Mouse (Mus musculus): Measurements from ENCODE around the gene Eva1b. TPM values are rescaled to one million over a fixed set of nuclear protein-coding genes. Genes with fewer than 3 reads are reported as not detected.
A peak's percentile ranks its signal among the peaks of the same experiment; 100 is the strongest.
"Not testable (repeated sequence)": the region's sequence is repeated elsewhere in the genome, so short reads cannot be mapped to it uniquely, and the experiment has no call there.

Eva1b gene
- total RNA-seq, 4 experiments from 2014 or later, result 21.1 to 32.2 (median 27.0) TPM

GRCm38 (mm10) chr4:126155869-126156268 lies 8.3 kb downstream of the Eva1b start:
- no peak for DNase-seq

- no peak for DNase-seq
Measured at GRCm38 (mm10) chr4:126156617-126157016, 9.1 kb downstream of the Eva1b start.

GRCm38 (mm10) chr4:126157562-126157961 lies 10.0 kb downstream of the Eva1b start:
- DNase-seq, result no peak

GRCm38 (mm10) chr4:126159455-126159854 lies 11.9 kb downstream of the Eva1b start:
- no peak for DNase-seq

GRCm38 (mm10) chr4:126160981-126161380 lies 13.4 kb downstream of the Eva1b start:
- no peak for DNase-seq

- DNase-seq, result no peak
Measured at GRCm38 (mm10) chr4:126161456-126161855, 13.9 kb downstream of the Eva1b start.

DNA sequence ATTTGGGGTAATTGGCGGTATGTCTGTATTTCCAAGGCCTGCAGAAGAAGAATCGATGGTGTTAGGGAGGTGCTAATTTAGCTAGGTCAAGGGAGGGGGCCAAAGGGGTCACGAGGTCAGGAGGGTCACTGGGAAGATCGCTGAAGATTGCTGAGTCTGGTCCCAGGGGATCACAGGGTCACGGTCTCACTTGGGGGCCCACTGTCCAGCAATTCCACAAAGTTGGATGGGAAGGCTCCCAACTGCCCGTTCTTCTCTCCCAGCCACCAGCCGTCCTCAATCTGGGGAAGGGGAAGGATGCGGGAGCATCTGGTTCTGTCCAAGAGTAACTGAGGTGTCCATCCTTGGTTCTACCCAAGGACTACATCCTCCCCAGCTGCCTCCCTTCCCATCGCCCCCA lies 14.4 kb downstream of the Eva1b start:
- DNase-seq, result no peak

DNA sequence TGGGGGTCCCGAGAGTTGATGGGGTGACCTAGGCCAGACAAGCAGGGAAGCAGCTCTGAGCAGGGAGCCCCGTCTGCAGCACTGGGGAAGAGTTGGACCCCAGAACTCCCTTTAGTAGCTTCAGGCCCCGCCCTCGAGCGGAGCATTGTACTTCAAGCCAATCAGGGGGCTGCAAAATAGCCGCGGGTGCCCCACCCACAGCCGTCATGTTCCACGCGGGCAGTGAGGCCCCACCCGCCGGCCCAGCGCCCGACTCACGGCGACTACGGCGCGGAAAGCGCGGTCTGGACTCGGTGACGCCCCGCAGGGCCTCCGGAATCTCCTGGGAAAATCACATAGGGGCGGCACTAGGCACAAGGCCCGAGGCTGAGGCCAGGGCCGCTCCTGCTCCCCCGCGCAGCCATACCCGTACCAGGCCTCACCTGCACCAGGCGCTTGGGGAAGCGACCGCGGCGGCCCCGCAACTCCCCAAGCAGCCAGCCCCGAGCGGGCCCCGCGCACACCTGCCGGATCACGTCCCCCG lies 15.1 kb downstream of the Eva1b start:
- peak; percentile 89 for DNase-seq

DNA sequence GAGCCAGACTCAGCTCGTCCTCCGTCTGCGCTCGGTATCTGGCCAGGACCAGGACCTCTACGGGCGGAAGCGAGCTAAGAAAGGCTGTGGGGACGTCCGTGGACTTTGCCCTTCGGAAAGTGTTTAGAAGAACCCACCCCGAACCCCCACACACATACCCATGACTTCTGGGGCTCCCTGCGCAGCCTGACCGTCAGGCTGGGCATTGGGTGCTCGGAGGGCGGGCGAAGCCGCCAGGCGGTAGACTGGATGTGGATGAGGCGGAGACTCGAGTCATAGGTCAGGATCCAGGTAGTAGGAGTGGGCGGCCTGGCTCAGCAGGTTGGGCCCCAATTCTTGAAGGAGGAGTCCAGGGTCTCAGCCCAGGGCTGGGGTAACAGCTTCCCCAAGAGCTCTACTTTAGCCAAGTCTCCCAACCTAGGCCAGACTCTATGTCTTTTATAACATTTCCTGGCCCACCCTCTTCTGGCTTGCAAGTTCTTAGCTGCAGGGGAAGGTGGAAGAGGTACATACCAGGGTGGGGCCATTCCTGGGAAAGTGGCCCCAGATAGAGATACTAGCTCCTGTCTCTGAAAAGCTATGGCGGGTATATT lies 15.6 kb downstream of the Eva1b start, which contains the start of gene Sh3d21:
Gene Sh3d21, minus strand, starts transcription at position 425 of the 593 bp plus-strand sequence.
- no peak for DNase-seq

GRCm38 (mm10) chr4:126163685-126164084 lies 16.1 kb downstream of the Eva1b start:
- DNase-seq, result no peak

- DNase-seq, result not testable (repeated sequence)
Measured at GRCm38 (mm10) chr4:126165092-126165491, 17.5 kb downstream of the Eva1b start.

- DNase-seq, result no peak
Measured at GRCm38 (mm10) chr4:126166084-126166483, 18.5 kb downstream of the Eva1b start.

- DNase-seq, result no peak
Measured at GRCm38 (mm10) chr4:126168851-126169250, 21.3 kb downstream of the Eva1b start.

DNA sequence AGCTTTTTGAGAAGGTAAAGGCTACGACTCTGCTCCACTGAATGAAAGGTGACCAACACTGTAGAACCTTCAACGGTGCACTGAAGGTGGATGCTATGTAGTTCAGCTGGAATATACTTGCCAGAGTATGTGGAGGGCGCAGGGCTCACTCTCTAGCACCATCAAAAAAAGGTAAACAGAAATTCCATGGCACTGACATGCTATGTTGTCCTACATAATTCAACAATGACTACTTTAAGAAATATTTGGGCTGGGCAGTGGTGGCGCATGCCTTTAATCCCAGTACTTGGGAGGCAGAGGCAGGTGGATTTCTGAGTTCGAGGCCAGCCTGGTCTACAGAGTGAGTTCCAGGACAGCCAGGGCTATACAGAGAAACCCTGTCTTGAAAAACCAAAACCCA lies 23.2 kb downstream of the Eva1b start:
- not testable (repeated sequence) for DNase-seq

- no peak for DNase-seq
Measured at GRCm38 (mm10) chr4:126173800-126174199, 26.3 kb downstream of the Eva1b start.

DNA sequence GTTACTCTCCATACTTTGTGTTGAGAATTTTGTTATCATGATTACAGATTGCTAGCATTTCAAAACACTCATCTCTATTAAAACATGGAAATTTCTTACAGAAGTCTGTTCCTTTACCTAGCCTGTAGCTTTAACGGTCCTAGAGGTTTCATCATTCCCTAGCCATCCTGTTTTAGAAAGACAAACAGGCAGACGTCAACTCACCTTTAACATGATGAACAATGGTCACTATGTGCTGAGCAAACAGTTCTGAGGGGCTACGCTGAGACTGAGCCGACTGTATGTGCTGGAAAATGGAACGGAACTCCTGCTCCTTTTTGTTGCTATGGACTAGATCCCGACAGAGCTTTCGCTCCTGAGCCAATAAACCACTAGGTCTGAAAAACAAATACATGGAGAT lies 28.4 kb downstream of the Eva1b start:
- not testable (repeated sequence) for DNase-seq

DNA sequence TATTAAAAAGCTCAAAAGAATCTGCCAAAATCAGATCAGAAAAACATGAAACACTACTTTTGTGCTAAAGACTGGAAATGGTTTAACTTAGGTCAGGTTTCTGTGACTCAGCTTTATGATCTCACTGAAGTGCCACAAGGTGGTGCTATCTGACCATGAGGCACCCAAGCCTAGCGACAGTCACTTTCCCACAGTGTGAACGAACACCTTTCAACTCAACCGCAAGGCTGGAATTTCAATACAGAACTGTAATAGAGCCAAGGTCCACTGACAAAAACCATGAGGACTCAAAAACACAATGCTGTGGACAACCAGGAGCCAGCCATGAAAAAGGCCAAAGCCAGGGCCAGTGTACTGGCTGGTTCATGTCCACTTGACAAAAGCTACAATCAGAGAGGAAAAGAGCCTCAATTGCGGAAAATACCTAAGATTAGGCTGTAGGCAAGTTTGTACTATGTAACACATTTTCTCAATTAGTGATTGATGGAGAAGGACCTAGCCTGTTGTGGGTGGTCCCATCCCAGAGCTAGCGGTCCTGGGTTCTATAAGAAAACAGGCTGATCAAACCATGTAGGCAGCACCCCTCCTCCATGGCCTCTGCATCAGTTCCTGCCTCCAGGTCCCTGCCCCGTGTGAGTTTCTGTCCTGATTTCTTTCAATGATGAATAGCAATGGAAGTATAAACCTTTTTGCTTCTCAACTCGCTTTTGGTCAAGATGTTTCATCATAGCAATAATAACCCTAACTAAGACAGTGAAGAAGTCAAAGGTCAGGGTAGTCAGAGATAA lies 33.8 kb downstream of the Eva1b start:
- no peak for DNase-seq

DNA sequence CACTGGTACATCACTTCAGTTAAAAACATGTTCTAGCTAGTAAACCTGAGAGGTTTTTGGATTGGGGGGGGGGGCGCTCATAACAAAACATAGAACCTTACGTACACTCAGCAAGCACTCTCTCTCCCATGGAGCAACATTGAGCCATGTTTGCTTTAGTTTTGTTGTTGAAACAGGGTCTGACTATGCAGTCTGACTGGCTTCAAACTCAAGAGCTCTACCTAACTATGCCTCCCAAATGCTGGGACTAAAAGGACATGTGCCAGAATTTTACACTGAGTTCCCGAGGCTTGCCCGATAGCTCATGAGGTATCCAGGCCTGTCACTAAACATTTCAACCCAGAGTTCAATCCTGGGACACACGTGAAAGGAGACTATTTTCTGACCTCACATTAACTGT lies 35.5 kb downstream of the Eva1b start:
- DNase-seq, result no peak

DNA sequence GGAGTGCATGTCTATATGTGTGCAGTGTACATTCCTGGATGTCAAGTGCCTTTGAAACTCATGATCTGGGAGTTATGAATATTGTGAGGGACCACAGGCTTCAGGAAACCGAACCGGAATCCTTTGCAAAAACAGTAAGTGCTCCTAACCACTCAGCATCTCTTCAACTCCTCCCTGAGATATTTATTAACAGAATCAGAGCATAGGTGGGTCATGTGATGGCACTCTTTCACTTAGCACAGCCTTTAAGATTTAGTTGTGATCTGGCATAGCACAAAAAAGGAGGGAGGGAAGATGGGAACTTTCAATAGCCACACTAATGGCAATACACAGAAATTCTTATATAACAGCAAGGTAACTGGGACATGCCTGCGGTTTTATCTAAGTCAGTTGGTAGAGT lies 39.6 kb downstream of the Eva1b start:
- no peak for DNase-seq

- no peak for DNase-seq
Measured at GRCm38 (mm10) chr4:126190636-126191035, 43.1 kb downstream of the Eva1b start.

- no peak for DNase-seq
Measured at GRCm38 (mm10) chr4:126194216-126194615, 46.7 kb downstream of the Eva1b start.

- no peak for DNase-seq
Measured at GRCm38 (mm10) chr4:126194916-126195315, 47.4 kb downstream of the Eva1b start.

- DNase-seq, result no peak
Measured at GRCm38 (mm10) chr4:126197485-126197884, 49.9 kb downstream of the Eva1b start.

Data from adrenal gland, adult 8-10 months (tissue).